Mouse (Mus musculus) left cerebral cortex, postnatal 36 days (tissue): ENCODE measurements around the gene Armc8. TPM values are rescaled to one million over a fixed set of nuclear protein-coding genes. Genes with fewer than 3 reads are reported as not detected.

Source experiments
- DNase-seq, 2 experiments: peaks; one replicate each; pipeline ENCODE4 v3.0.0; 2021 to 2022; ENCODE audit warnings: low spot score in 2 of 2, mixed read lengths in 1 of 2
- intact Hi-C: fragments of 180-260 bp; cut with DNase I; formaldehyde crosslinking; loops from one replicate; pipeline ENCODE4 v1.15.1; 2025
- total RNA-seq, 2 experiments: library from RNA; stranded (reverse); gene quantifications; 2 replicates each; pipeline ENCODE4 v1.2.3; 2021

Gene Armc8
- total RNA-seq, 2 experiments from 2014 or later: 49.5 to 52.4 TPM

DNA sequence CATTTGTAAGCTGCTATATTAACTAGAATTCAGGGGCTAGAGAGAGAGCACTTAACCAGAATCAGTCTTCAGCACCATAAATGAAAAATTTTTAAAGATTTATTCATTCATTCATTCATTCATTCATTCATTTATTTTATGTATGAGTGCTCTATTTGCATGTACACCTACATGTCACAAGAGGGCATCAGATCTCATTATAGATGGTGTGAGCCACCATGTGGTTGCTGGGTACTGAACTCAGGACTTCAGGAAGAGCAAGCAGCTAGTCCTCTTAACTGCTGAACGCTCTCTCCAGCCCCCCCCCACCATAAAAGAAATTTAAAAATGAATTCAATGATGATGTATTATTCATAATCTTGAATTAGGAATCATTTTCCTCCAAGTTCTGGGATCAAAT is 22.4 kb downstream of the Armc8 start:
- DNase-seq: no peak
- intact Hi-C loops: no loop called here

DNA sequence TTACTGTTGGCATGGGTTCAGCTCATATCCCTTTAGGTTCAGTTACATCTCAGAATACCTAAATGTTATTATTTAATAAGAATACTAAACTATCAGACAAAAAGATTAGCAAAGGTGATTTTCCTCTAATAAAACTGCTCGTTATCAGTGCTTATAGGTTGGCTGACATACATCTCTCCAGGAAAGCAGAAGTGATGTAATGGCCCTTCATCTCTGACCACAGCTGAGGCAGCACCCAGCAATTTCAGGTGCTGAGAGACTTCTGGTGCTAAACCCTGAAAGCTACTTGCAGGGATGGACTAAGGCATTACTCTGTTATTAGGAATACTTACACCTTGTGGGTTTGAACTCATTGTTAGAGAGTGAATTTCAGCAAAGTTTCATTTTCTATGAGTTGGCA is 36.8 kb downstream of the Armc8 start:
- DNase-seq: no peak
- intact Hi-C loops: no loop called here

DNA sequence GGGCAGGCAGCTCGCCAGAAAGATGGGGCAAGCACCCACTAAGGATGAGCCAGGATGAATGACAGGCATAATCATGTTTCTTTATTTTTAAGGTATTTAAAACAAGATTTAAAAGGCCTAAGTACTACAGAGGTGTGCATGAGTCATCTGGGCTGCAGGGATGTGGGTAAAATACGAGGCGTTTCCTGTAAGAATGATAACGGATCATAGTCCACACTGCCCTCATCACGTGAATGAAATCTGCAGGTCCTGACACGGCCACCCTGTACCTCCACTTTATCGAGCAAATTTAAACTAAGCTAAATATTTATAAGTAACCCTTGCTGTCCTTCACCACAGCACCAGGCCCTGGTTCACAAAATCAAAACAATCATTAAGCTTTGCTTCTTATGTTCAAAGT is 62.8 kb downstream of the Armc8 start:
- no peak for DNase-seq
- intact Hi-C loops: no loop called here

DNA sequence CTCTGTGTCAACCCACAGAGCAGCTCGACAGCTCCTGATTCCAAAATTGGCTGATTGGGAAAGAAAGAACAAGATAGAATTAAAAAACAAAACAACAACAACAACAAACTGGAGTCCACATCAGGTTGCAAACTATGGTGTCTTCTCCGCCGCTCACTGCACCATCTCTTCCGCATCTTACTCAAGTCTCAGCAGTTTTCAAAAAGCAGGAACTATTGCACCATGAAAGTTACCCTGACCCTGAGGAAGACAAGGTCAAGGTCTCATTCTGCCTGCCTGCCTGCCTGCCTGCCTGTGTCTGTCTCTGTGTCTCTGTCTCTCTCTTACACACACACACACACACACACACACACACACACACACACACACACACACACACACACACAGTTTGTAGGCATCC is 69.4 kb downstream of the Armc8 start:
- no peak for DNase-seq
- intact Hi-C loops: no loop called here

DNA sequence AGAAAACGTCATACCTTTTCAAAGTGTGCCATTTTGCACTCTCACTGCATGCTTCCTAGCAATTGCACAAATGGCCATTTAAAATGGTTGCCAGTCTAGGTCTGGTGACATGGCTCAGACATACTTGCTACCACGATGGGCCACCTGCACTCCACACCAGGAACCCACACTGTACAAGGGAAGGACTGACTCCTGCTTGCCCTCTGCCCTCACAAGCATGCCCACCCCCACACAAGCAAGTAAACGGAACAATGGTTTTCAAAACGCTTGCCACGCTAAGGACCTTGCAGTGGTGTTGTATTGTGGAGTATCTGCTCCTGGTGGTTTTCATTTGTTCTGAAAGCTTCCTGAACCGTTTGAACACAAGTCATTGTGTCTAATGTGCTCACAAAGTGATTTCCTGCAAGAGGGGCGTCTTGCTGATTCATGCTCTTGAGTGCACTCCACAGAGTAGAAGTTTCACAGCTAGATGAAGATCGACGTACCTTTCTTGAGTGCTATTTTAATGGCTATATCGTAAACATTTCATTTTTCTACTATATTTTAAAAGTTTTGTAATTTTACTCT is 76.0 kb downstream of the Armc8 start:
- intact Hi-C loops: no loop called here
- DNase-seq: no peak

DNA sequence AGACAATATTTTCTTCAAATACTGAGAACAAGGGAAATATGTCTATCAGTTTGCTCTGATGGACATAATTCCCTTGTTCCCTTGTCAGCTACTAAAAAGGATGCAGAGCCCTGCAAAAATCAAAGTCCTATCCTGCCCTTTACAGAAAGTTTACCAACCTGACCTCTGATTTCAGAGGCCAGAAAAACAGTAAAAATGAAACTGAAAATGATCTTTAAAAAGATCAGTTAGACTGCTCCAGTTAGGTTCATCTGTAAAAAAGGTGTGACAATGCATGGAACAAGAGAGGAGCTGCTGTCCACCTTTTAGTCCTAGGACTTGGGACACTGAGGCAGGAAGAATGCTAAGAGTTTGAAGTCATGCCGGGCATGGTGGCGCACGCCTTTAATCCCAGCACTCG is 77.6 kb downstream of the Armc8 start:
- no peak for DNase-seq
- intact Hi-C loops: no loop called here

DNA sequence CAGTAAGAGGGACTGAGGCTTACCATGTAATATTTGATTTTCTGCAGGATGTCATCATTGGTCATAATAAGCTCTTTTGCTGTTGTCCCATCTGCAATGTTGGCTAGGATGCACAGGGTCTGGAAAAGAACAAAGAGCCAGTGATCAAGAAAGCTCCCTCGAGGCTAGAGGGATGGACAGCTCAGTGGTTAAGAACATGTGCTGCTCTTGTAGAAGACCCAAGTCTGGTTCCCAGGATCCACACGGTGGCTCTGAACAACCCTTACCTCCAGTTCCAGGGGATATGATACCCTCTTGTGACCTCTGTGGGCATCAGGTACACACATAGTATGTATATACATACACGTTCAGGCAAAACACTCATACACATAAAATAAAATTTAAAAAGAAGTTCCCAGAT is 80.9 kb downstream of the Armc8 start:
- intact Hi-C loops: no loop called here
- DNase-seq: no peak

DNA sequence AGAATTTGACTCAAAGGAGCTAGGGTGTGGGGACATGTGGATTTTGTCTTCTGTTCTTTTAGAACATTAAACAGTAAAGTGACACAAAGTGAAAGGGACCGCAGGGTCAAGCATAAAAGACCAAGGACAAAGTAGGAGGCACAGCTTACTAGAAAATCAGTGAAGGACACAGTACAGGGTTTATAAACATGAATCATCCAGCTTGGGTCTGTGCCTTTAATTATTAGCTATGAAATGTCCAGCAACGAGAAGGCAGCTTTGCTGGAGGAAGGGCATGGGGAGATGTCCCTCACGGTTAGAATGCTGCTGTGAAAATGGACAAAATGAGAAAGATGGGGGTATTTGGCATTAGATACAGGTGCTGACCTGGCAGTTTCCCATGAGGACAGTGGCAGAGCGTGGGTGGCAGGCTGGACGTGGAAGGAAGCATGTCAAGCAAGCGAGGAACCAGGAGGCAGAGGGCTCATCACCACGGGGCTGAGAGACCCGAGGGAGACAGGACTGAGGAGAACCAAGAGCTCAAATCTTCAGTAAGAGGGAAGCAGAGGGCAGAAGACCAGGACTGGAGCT is 81.5 kb downstream of the Armc8 start:
- no peak for DNase-seq
- intact Hi-C loops: no loop called here

DNA sequence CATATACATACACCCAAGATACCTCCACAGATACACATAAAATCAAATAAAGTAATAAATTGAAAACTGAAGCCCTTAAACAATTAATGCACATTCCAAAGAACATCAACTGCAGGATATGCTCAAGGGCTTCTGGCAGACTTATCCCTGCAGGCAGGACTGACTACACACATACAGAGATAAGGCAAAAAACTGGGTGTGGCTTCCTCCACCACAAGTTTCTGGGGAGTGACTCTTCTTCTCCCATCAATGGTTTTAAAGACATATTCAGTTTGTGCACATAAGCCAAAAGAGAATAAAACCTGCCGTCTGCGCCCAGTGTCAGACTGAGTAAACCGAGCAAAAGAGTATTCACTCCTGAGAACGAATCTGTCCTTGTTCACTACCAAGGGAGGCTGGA is 83.6 kb downstream of the Armc8 start:
- no peak for DNase-seq
- intact Hi-C loops: no loop called here

DNA sequence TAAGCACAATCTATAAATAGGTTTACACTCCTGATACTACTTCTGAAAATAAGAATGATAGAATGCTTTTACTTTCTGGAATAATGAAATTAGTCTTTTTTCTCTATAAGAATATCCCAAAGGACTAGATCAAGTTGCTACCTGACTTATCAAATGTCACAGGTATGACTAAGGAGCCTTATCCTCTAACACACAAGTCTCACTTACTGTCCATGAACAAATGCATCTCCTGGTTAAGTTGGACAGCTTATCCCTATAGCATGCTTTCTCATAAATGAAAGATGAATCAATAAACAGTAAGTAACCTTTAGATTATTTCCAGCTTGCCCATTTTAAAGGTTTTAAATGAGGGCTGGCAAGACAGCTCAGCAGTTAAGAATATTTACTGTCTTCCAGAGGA is 84.1 kb downstream of the Armc8 start:
- intact Hi-C loops: no loop called here
- DNase-seq: no peak

DNA sequence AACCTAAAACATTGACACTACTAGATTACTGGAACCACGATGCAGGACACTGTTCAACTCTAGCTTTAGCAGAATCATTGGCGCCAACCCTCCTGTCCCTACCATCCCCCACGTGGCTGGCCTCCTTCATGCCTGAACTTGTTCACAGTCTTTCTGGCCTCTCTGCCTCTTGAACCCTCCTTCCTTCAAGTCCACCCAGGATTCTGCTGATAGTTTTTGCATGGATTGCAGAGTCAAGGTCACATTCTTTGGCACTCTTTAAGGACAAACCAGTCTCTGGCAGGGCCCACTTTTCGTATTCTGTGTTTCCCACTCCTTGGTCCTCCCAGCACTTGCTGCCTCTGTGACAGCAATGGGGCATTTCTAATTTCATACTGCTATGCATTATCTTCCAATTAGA is 85.5 kb downstream of the Armc8 start:
- intact Hi-C loops: no loop called here
- DNase-seq: no peak

DNA sequence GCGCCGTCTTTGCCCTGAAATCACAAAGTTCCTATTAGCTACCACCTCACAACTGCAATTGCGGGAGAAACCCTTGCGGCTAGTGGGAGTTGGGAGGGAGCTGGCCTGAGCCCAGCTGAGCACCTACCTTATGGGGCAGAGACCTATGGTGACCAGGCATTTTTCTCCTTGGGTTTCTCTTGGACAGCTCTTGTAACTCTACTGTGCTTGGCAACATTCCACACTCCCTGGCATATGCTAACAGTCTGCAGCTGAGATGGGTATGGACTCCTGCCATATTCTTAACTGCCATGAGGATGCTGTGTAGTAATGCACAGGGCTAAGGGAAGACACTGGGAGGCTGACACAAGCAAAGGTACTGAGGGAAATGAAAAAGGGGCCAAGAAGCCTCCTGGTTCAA is 87.9 kb downstream of the Armc8 start:
- peak in 1 of 2 experiments; percentile 16 for DNase-seq
- intact Hi-C loops: no loop called here

DNA sequence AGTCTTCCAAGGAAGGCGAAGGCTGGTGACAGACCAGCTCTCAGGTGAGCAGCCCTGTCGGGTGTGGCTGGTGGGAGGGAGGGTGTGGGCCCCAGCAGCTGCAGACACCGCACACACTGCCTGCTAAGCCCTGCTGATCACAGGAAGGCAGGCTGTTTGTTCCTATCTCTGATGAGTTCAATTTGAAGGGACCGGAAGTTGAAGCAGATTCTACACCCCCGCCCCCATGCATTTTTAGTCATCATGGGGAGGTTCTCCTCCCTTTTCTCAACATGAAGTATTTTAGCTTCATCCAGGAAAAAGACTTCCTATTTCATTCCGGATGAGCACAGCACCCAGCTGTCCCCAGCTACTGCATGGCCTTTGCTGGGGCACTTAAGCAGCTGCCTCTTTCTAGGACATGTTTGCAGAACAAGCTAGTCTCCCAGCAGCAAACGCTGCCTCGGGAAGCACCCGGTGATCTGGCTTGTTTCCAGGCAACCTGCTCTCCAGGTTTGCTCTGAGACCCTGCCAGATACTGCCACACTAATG is 89.5 kb downstream of the Armc8 start:
- intact Hi-C loops: loop anchor here (10.0 kb wide), 1 partner anchor 106 kb away; no protein-coding TSS in a partner anchor
- peak; percentile 33 to 35 for DNase-seq

DNA sequence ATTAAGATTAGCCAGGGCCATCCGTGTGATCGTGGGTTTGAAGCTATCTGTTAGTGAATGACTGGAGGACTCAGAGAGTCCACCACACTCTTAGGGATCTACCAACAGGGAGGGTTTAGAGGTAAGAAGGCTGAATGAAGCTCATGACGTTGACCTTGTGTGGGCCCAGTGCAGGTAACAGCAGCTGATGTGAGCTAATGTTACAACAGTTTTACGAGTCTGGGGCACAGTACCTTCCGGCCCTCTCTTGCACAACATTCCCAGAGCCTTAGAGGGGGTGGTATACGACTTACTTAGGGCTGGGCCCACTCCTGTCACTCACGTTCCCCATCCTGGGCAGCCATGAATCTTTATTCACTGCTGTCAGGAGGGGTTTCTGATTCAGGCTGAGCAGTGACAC is 97.4 kb downstream of the Armc8 start:
- intact Hi-C loops: loop anchor here (10.0 kb wide), 1 partner anchor 113 kb away; no protein-coding TSS in a partner anchor
- no peak for DNase-seq

DNA sequence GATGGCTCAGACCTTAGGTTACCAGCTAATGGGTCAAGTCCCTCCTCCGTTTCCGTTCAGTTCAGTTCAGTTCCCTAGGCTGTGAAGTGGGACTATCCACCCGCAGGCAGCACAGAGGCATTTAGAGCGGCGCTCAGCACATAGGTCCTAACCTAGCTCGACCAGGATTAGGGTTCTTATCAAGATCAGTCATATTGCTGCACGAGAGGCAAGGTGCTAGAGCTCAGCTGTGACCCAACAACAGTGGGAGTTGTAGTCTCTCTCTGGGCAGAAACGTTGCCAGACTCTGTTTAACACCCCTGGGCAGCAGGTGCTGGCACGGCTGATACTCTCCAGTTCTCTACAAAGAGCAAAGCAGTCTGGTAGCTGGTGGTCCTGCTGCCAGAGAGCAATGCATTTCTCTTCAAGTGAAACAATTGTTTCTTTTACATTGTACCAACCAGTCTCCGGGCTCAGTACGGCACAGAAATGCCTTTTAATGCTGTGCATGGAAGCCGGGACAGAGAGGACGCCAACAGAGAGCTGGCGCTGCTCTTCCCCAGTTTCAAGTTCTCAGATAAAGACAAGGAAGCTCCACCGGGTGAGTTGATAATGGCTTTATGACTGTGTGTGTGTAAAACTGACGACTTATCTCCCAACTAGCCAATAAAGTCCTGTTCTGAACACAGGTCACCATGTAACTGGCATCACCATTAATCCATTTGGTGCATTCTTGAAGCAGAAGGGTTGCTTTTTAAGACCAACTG is 98.2 kb downstream of the Armc8 start:
- no peak for DNase-seq
- intact Hi-C loops: loop anchor here (10.0 kb wide), 1 partner anchor 114 kb away; no protein-coding TSS in a partner anchor

DNA sequence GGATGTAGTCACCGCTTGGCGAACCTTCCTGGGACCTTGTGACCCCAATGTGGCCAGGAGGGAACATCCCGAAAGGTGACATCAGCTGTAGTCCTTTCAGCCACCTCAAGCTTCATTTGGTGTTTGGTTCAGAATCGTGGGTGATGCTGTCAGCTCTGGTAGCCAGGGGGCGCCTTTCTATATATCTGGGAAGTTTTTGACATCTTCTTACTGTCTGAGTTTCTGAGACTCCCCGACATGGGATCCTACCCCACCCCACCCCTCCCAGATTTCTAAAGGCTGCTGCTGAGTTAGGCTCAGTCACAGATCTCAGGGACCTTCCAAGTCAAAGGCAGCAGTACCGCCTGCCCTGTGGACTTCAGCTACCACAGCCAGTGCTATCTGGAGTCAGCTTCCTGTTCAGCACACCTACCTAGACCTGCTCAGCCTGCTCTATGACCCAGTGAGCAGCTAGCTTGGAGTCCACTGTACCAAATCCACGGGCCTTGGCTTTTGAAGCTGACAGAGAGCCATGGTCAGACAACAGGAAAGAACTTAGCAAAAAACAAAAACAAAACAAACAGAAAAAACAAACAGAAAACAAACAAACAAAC is 98.9 kb downstream of the Armc8 start:
- intact Hi-C loops: loop anchor here (10.0 kb wide), 1 partner anchor 115 kb away; no protein-coding TSS in a partner anchor
- no peak for DNase-seq

DNA sequence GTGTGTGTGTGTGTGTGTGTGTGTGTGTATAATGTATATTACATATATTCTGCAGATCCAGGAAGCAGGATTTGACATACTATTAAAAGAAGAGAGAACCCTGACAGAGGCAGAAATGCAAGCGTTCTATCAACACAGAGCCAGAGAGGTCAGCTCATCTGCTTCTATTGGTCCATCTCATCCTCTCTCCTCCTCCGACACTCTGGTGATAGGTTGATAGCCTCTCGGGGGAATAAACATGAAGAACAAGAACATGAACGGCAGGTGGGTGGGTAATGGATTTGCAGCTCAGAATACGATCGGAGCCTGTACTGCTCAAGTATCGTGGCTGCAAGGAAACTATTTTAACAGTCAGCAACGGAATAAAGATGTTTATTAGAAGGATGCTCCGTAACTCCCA is 100.1 kb downstream of the Armc8 start:
- no peak for DNase-seq
- intact Hi-C loops: no loop called here

DNA sequence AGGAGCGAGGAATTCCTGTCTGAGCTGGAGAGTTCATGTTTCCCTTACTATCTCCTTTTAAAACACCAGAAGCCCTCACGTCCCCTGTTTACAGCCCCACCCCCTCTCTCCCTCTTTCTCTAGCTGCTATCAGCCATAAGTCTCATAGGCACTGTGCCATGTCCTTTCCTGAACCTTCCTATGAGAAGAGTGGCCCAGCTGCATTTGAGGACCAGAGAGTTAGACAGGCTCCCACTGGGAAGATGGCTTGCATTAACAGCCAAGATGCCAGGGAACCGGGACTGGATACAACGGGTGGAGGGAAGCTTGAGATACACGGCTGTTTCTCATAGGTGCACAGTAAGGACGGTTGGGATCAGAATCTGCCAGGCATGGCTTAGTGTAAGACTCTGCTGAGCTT is 103.8 kb downstream of the Armc8 start:
- no peak for DNase-seq
- intact Hi-C loops: no loop called here

DNA sequence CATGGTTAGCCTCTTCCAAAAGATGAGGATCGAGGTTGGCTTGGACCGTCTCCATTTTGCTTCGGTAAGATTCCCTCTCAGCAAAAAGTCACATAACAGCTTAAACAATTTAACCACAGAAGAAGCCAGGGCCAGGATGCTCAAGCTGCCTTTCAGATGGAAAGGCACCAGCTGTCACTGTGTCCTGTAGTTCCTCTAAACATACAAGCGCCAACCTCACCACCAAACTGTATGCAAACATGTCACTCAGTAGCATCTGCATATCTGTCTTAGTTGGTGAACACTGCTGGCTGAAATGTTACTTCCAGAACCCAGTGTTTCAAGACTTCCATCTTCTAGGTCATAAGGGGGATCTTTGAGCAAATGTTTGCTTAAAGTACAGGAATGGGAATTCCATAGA is 109.0 kb downstream of the Armc8 start:
- DNase-seq: no peak
- intact Hi-C loops: no loop called here

DNA sequence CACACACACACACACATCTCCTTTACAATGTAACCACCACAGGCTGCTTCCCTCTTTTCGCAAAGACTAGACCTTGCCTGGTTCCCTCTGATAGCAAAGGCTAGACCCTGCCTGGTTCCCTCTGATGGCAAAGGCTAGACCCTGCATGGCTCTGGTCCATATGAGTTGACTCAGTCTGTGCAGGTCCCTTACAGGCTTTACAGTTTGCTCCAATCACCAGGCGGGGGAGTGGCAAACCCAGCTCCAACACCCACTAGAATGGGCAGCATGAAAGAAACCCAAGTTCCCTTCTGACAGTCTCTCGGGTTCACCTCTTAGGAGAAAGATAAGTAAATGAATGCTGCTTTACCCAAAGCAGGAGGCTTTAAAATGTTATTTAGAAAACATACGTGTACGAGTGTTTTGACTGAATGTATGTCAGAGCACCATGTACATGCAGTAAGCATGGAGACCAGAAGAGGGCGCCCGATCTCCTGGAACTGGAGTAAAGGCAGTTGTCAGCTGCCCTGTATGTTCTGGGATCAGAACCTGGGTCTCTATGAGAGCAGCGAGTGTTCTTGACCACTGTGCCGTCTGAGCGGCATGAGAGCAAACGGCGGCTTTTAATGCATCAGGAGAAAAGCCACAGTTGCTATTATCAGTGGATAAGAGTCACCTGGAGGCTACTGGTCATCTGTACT is 110.0 kb downstream of the Armc8 start:
- intact Hi-C loops: no loop called here
- DNase-seq: no peak
